Mouse (Mus musculus) testis, adult 2 months (tissue): Measurements from ENCODE around the gene Man1a. TPM values are rescaled to one million over a fixed set of nuclear protein-coding genes. Genes with fewer than 3 reads are reported as not detected.

Source experiments
- H3K27ac ChIP-seq: fragments of 200-500 bp; 2 replicates; pipeline ENCODE4 v1.5.1; 2012; ENCODE audit warnings: low read depth, low read length; ENCODE audit not compliant: control insufficient read depth, insufficient read depth
- H3K27me3 ChIP-seq: fragments of 200-500 bp; 2 replicates; pipeline ENCODE4 v1.6.1; 2012; ENCODE audit warnings: mild to moderate bottlenecking, low read length, moderate library complexity; ENCODE audit not compliant: control insufficient read depth, insufficient read depth
- H3K36me3 ChIP-seq: fragments of 200-500 bp; 2 replicates; pipeline ENCODE4 v1.6.1; 2012; ENCODE audit warnings: mild to moderate bottlenecking, low read length; ENCODE audit not compliant: control insufficient read depth, insufficient read depth
- H3K4me1 ChIP-seq: fragments of 200-500 bp; 2 replicates; pipeline ENCODE4 v1.6.1; 2012; ENCODE audit warnings: low read length; ENCODE audit not compliant: control insufficient read depth, insufficient read depth
- H3K4me3 ChIP-seq: fragments of 200-500 bp; 2 replicates; pipeline ENCODE4 v1.5.1; 2012; ENCODE audit warnings: low read depth, mild to moderate bottlenecking, low read length, moderate library complexity, mixed read lengths; ENCODE audit not compliant: control insufficient read depth
- CTCF ChIP-seq: fragments of 200-500 bp; IDR thresholded peaks from 2 replicates; pipeline ENCODE4 v1.5.1; 2012; ENCODE audit warnings: low read depth, mild to moderate bottlenecking, inconsistent platforms, low read length, moderate library complexity; ENCODE audit not compliant: control insufficient read depth, insufficient read depth, insufficient replicate concordance
- POLR2A ChIP-seq: fragments of 200-500 bp; IDR thresholded peaks from 2 replicates; pipeline ENCODE4 v1.6.1; 2012; ENCODE audit warnings: low read depth, mild to moderate bottlenecking, inconsistent platforms, low read length, moderate library complexity; ENCODE audit not compliant: control insufficient read depth
- polyA plus RNA-seq: library from polyadenylated mRNA; depleted of rRNA; stranded (reverse); fragments of >200 nt; gene quantifications from 2 replicates; pipeline ENCODE4 v1.2.3, GENCODE M21; 2012

The Man1a gene
- polyA plus RNA-seq, 1 experiment: 0.36 TPM

GRCm38 (mm10) chr10:53990434-53990833 is 86.0 kb downstream of the Man1a start:
- Histone ChIP-seq H3K4me1 (no peaks in the 10 kb centered on the region), H3K4me3 (no peak overlapping the region), H3K27ac (no peak overlapping the region), H3K36me3 (no peaks in the 10 kb centered on the region), H3K27me3 (no peaks in the 10 kb centered on the region)
- no peak for TF ChIP-seq POLR2A
- TF ChIP-seq CTCF: no peak

- Histone ChIP-seq H3K4me3 (no peak overlapping the region), H3K36me3 (no peaks in the 10 kb centered on the region), H3K4me1 (no peaks in the 10 kb centered on the region), H3K27ac (no peak overlapping the region), H3K27me3 (no peaks in the 10 kb centered on the region)
- no peak for TF ChIP-seq POLR2A
- TF ChIP-seq CTCF: no peak
Measured at GRCm38 (mm10) chr10:53984894-53985293, 91.5 kb downstream of the Man1a start.

- Histone ChIP-seq H3K4me3 (no peak overlapping the region), H3K27ac (no peak overlapping the region), H3K4me1 (no peaks in the 10 kb centered on the region), H3K27me3 (no peaks in the 10 kb centered on the region), H3K36me3 (no peaks in the 10 kb centered on the region)
- TF ChIP-seq CTCF: no peak
- no peak for TF ChIP-seq POLR2A
Measured at GRCm38 (mm10) chr10:53984086-53984485, 92.3 kb downstream of the Man1a start.

DNA sequence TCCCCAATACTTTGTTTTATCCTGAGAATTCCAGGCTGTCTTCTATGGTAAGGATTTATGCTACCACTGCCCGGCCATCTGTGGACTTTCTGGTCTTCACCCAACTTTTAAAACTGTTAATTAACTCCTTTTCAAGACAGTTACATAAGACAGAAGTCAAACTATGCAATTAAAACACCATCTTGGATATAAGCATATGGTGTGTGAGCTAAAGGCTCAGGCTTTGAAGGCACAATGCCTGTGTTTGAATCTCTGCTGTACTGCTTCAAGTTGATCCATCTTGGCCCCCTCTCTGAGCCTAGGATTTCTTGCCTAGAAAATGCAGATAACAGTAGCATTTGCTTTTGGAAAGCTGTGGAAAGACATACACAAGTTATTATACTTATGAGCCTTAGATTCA is 97.8 kb downstream of the Man1a start:
- no peak for TF ChIP-seq POLR2A
- no peak for TF ChIP-seq CTCF
- no peaks in the 10 kb centered on the region for H3K4me1 ChIP-seq
- H3K27me3 ChIP-seq: no peaks in the 10 kb centered on the region
- H3K27ac ChIP-seq: no peak overlapping the region
- no peak overlapping the region for H3K4me3 ChIP-seq
- no peaks in the 10 kb centered on the region for H3K36me3 ChIP-seq

DNA sequence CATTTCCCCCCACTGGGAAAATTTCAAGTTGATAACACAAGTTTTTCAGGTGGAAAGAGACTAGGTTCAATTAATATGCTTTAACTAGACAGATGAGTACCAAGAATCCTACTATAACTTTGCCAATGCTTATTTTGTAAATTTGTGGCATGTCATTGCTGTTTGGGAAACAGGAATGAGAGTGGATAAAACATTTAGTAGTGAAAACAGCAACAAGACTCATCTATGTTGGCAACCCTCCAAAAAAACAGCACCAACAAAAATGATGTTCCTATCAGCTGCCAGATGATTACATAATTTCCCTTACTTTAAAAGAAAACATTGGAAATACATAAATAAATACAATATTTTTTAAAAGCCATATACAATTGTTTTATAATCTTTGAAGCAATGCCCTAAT is 102.2 kb downstream of the Man1a start:
- no peaks in the 10 kb centered on the region for H3K4me1 ChIP-seq
- H3K27ac ChIP-seq: no peak overlapping the region
- H3K36me3 ChIP-seq: no peaks in the 10 kb centered on the region
- TF ChIP-seq CTCF: no peak
- TF ChIP-seq POLR2A: no peak
- no peaks in the 10 kb centered on the region for H3K27me3 ChIP-seq
- no peak overlapping the region for H3K4me3 ChIP-seq

DNA sequence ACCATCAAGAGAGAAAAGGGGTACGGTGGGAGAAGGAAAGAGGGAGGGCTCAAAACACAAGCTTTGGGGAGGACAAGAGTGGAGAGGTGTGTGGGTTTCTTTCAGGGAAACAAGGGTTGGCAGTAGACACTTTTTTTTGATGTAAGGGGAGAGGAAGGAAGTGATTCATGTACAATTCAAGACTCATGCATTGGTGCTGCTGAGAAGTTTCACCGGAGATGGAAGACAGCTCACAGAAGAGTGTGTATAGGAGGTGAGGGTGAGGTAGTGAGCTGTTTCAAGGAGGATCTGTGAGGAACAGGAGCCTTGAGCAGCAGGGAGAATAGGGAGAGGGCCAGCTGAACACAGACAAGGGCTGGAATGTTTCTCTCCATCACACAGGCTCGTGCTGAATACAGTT is 116.7 kb downstream of the Man1a start:
- Histone ChIP-seq H3K4me1 (no peaks in the 10 kb centered on the region), H3K27ac (no peak overlapping the region), H3K4me3 (no peak overlapping the region), H3K36me3 (no peaks in the 10 kb centered on the region), H3K27me3 (no peaks in the 10 kb centered on the region)
- TF ChIP-seq CTCF: no peak
- TF ChIP-seq POLR2A: no peak

DNA sequence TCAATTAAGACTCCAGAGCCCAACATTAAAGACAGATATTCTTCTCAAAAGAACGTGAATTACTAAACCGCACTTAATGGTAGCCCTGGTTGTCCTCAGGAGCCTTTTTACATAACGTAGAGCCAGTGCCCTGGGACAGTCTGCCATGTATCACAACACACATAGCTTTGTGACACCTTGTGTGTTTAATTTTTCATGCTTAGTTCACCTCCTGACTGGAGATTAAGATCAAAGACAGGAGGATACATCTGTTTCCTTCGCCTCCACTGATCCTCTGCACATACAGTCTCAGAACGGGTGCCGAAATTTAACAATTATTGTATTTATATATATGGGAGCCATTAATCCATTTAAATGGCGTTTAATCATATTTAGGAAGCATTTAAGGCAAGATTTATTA is 134.8 kb downstream of the Man1a start:
- H3K4me1 ChIP-seq: no peaks in the 10 kb centered on the region
- H3K27ac ChIP-seq: no peak overlapping the region
- no peaks in the 10 kb centered on the region for H3K27me3 ChIP-seq
- no peaks in the 10 kb centered on the region for H3K36me3 ChIP-seq
- TF ChIP-seq CTCF (no peak), POLR2A (no peak)
- no peak overlapping the region for H3K4me3 ChIP-seq

DNA sequence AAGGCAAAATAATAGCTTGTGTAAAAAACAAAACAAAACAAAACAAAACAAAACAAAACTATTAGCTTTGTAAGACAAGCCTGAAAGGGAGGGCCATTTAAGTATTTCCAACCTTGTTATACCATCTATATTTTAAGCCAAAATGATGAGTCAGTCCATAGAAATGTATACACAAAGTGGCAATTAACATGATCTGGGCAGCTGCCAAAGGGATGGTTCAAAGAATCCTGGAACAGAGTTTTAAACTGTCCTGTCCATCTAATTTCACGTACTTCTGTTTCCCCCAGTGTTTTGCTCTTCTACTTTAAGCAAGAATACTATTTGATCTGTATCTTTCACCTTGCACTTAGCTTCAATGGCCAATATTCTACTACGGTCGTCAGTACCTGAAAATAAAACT is 138.2 kb downstream of the Man1a start:
- Histone ChIP-seq H3K4me1 (no peaks in the 10 kb centered on the region), H3K4me3 (no peak overlapping the region), H3K27me3 (no peaks in the 10 kb centered on the region), H3K36me3 (no peaks in the 10 kb centered on the region), H3K27ac (no peak overlapping the region)
- TF ChIP-seq POLR2A: no peak
- no peak for TF ChIP-seq CTCF
